Mouse (Mus musculus) hindbrain, embryonic 15.5 days (tissue): ENCODE results near the gene Npy4r. TPM values are rescaled to one million over a fixed set of nuclear protein-coding genes. Genes with fewer than 3 reads are reported as not detected.

Source experiments
- ATAC-seq: fragments of 200-750 bp; cut with Nextera tagmentation; 2 replicates; pipeline ENCODE4 v1.8.0; 2017; ENCODE audit warnings: low read depth, moderate number of reproducible peaks, moderate TSS enrichment; ENCODE audit not compliant: low FRiP score
- H3K27ac ChIP-seq: fragments of 300-500 bp; sonication (generic); replicated peaks from 2 replicates; pipeline ENCODE4 v1.5.1; 2015; ENCODE audit warnings: mild to moderate bottlenecking, inconsistent platforms
- H3K27me3 ChIP-seq: fragments of 300-500 bp; sonication (generic); 2 replicates; pipeline ENCODE4 v1.6.1; 2015; ENCODE audit warnings: control low read depth, inconsistent platforms
- H3K36me3 ChIP-seq: fragments of 300-500 bp; sonication (generic); 2 replicates; pipeline ENCODE4 v1.6.1; 2015; ENCODE audit warnings: control low read depth, inconsistent platforms
- H3K4me1 ChIP-seq: fragments of 300-500 bp; sonication (generic); replicated peaks from 2 replicates; pipeline ENCODE4 v1.6.1; 2015; ENCODE audit warnings: control low read depth, inconsistent platforms
- H3K4me2 ChIP-seq: fragments of 300-500 bp; sonication (generic); 2 replicates; pipeline ENCODE4 v1.6.1; 2015; ENCODE audit warnings: moderate library complexity, mild to moderate bottlenecking, inconsistent platforms
- H3K4me3 ChIP-seq: fragments of 300-500 bp; sonication (generic); 2 replicates; pipeline ENCODE4 v1.5.1; 2015; ENCODE audit warnings: mild to moderate bottlenecking, inconsistent platforms
- H3K9ac ChIP-seq: fragments of 300-500 bp; sonication (generic); 2 replicates; pipeline ENCODE4 v1.6.1; 2015; ENCODE audit warnings: inconsistent platforms
- H3K9me3 ChIP-seq: fragments of 300-500 bp; sonication (generic); 2 replicates; pipeline ENCODE4 v1.6.1; 2016; ENCODE audit warnings: control low read depth, inconsistent platforms
- WGBS: fragments of 180-500 bp; shearing (Covaris S2); methylation state at CpG from one replicate; pipeline ENCODE4 v1.1.7; 2015; 5-methylcytosine and 5-hydroxymethylcytosine counted together
- polyA plus RNA-seq: library from polyadenylated mRNA; unstranded; fragments of >200 nt; fragmentation: Nextera tagmentation; extraction: Ambion mirVana; gene quantifications from 2 replicates; pipeline ENCODE4 v1.2.1, GENCODE M21; 2015

The Npy4r gene
- polyA plus RNA-seq, 1 experiment from 2014 or later, result 0.22 TPM

- ATAC-seq, result peak; percentile 67; the same call in 1 of the 2 replicates
- WGBS, result 62% methylated on average over 9 of the region's 9 CpGs
- H3K36me3 ChIP-seq, result no peaks in the 10 kb centered on the region
Measured at GRCm38 (mm10) chr14:34154601-34155337, 2.5 kb upstream of the Npy4r start.

DNA sequence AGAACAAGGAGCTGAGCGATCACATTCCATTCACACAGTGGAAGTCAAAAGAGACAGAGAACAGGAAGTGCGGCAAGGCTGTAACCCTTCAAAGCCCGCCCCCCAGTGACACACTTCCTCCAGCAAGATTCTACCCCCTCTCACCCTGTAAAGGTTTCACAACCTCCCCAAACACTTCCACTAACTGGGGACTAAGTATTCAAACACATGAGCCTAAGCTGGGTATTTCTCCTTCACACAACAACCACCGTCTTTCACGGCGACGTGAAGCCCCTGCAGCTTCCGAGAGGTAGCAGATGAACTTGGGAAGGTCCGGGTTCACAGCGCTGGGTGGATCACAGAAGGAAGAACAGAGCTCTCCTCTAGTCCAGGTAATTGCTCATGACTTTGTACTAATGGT lies 9.4 kb downstream of the Npy4r start:
- no peak for ATAC-seq
- H3K4me1 ChIP-seq, result no peaks in the 10 kb centered on the region
- no peak overlapping the region for H3K4me3 ChIP-seq
- H3K4me2 ChIP-seq, result no peak overlapping the region
- no peak overlapping the region for H3K9ac ChIP-seq
- no peaks in the 10 kb centered on the region for H3K36me3 ChIP-seq
- H3K27me3 ChIP-seq, result no peaks in the 10 kb centered on the region
- 94% methylated on average over 10 of the region's 10 CpGs for WGBS
- H3K9me3 ChIP-seq, result no peaks in the 10 kb centered on the region
- no peak overlapping the region for H3K27ac ChIP-seq

More at GRCm38 (mm10) chr14:34154601-34155337, 2.5 kb upstream of the Npy4r start:
- no peak overlapping the region for H3K4me3 ChIP-seq
- H3K27ac ChIP-seq, result no peak overlapping the region
- peaks cover 15% of the 10 kb centered on the region for H3K4me1 ChIP-seq
- no peaks in the 10 kb centered on the region for H3K27me3 ChIP-seq
- H3K9ac ChIP-seq, result no peak overlapping the region
- H3K4me2 ChIP-seq, result no peak overlapping the region
- H3K9me3 ChIP-seq, result no peaks in the 10 kb centered on the region

DNA sequence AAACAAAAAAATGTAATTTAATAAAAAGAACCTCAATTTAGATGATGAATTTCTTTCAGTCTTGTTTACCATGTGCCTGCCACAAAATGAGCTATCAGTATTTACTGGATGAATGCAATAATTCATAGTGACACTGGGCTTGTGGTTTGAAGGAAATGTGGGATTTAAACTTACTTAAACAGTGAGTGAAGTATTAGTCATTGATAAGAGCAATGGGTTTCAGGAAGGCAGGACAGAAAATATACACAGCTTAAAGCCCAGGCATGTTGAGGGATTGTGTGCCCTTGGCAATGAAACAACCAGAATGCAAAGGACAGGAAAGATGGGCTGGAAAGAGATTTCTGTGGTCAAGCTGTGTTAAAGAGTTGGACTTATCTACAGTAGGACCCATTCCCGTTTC lies 10.0 kb downstream of the Npy4r start:
- Histone ChIP-seq H3K4me1 (no peaks in the 10 kb centered on the region), H3K9me3 (no peaks in the 10 kb centered on the region), H3K9ac (no peak overlapping the region), H3K4me3 (no peak overlapping the region), H3K27ac (no peak overlapping the region), H3K36me3 (no peaks in the 10 kb centered on the region), H3K27me3 (no peaks in the 10 kb centered on the region), H3K4me2 (no peak overlapping the region)
- no peak for ATAC-seq
- 84% methylated on average over 1 of the region's 1 CpGs for WGBS

- WGBS, result 78% methylated on average over 15 of the region's 15 CpGs
- no peak for ATAC-seq
- no peak overlapping the region for H3K4me3 ChIP-seq
Measured at GRCm38 (mm10) chr14:34139671-34140664, 12.3 kb downstream of the Npy4r start.

DNA sequence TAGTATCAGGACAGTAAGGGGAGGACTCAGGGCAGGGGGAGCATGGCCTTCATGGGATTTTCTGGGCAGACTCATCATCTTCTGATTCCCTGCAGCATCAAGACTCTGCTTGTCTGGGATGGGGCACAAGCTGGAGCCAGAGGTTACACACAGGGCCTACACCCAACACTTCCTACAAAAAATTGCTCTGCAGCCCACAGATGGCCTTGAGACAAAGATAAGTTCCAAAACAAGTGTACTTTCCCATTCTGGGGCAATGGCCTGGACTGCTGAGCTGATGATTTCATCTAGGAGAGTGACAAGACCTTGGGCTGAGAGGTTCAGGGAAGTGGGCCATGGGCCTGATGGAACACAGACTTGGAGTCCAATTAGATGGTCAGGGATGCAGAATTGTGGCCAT lies 16.9 kb downstream of the Npy4r start:
- Histone ChIP-seq H3K4me1 (no peaks in the 10 kb centered on the region), H3K36me3 (no peaks in the 10 kb centered on the region), H3K9ac (no peak overlapping the region), H3K27me3 (no peaks in the 10 kb centered on the region), H3K9me3 (no peaks in the 10 kb centered on the region), H3K27ac (no peak overlapping the region), H3K4me3 (no peak overlapping the region), H3K4me2 (no peak overlapping the region)
- ATAC-seq, result no peak

More at GRCm38 (mm10) chr14:34139671-34140664, 12.3 kb downstream of the Npy4r start:
- no peaks in the 10 kb centered on the region for H3K9me3 ChIP-seq
- H3K36me3 ChIP-seq, result no peaks in the 10 kb centered on the region
- H3K27ac ChIP-seq, result no peak overlapping the region
- no peaks in the 10 kb centered on the region for H3K27me3 ChIP-seq
- no peaks in the 10 kb centered on the region for H3K4me1 ChIP-seq
- no peak overlapping the region for H3K9ac ChIP-seq
- H3K4me2 ChIP-seq, result no peak overlapping the region

- Histone ChIP-seq H3K9me3 (no peaks in the 10 kb centered on the region), H3K4me2 (no peak overlapping the region), H3K9ac (no peak overlapping the region), H3K36me3 (no peaks in the 10 kb centered on the region), H3K4me1 (no peaks in the 10 kb centered on the region), H3K4me3 (no peak overlapping the region), H3K27ac (no peak overlapping the region), H3K27me3 (no peaks in the 10 kb centered on the region)
- ATAC-seq, result 0 out of 2 replicates have a peak, but pooled peaks have one; percentile 27
- WGBS, result 66% methylated on average over 6 of the region's 6 CpGs
Measured at GRCm38 (mm10) chr14:34131216-34131615, 21.1 kb downstream of the Npy4r start.

DNA sequence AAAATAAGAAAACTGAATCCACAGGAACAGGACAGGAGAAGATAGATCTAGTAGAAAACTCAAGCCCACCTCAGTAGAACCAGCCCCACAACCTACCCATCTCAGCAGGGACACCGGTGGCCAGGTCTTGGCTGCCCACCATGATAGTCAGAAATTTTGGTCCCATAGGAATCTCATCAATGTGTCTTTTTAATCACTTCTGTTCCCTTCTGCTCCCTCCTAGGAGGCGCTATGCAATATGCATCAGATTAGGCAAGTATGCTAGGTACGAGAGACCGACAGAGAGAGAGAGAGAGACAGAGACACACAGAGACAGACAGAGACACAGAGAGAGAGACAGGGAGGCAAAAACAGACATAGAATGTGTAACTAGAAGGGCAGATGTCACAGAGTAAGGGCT lies 30.6 kb downstream of the Npy4r start:
- Histone ChIP-seq H3K9ac (no peak overlapping the region), H3K36me3 (no peaks in the 10 kb centered on the region), H3K4me3 (no peak overlapping the region), H3K4me2 (no peak overlapping the region), H3K27me3 (no peaks in the 10 kb centered on the region), H3K27ac (no peak overlapping the region), H3K4me1 (no peaks in the 10 kb centered on the region), H3K9me3 (no peaks in the 10 kb centered on the region)
- ATAC-seq, result no peak
- WGBS, result 95% methylated on average over 4 of the region's 4 CpGs

- ATAC-seq, result no peak
- 94% methylated on average over 3 of the region's 3 CpGs for WGBS
- H3K9me3 ChIP-seq, result no peaks in the 10 kb centered on the region
Measured at GRCm38 (mm10) chr14:34120923-34121351, 31.4 kb downstream of the Npy4r start.

GRCm38 (mm10) chr14:34120016-34120910 lies 32.0 kb downstream of the Npy4r start:
- Histone ChIP-seq H3K9me3 (no peaks in the 10 kb centered on the region), H3K4me2 (no peak overlapping the region), H3K36me3 (no peaks in the 10 kb centered on the region), H3K4me1 (no peaks in the 10 kb centered on the region), H3K27ac (no peak overlapping the region), H3K9ac (no peak overlapping the region), H3K27me3 (no peaks in the 10 kb centered on the region), H3K4me3 (no peak overlapping the region)
- no peak for ATAC-seq
- WGBS, result 73% methylated on average over 12 of the region's 12 CpGs

More at GRCm38 (mm10) chr14:34120923-34121351, 31.4 kb downstream of the Npy4r start:
- no peaks in the 10 kb centered on the region for H3K27me3 ChIP-seq
- H3K36me3 ChIP-seq, result no peaks in the 10 kb centered on the region
- H3K27ac ChIP-seq, result no peak overlapping the region
- H3K4me1 ChIP-seq, result no peaks in the 10 kb centered on the region
- no peak overlapping the region for H3K4me3 ChIP-seq
- no peak overlapping the region for H3K9ac ChIP-seq
- no peak overlapping the region for H3K4me2 ChIP-seq

GRCm38 (mm10) chr14:34119046-34119723 lies 33.1 kb downstream of the Npy4r start:
- Histone ChIP-seq H3K27ac (no peak overlapping the region), H3K9me3 (no peaks in the 10 kb centered on the region), H3K9ac (no peak overlapping the region), H3K4me2 (no peak overlapping the region), H3K27me3 (no peaks in the 10 kb centered on the region), H3K36me3 (no peaks in the 10 kb centered on the region), H3K4me3 (no peak overlapping the region), H3K4me1 (no peaks in the 10 kb centered on the region)
- no peak for ATAC-seq
- 84% methylated on average over 7 of the region's 7 CpGs for WGBS

DNA sequence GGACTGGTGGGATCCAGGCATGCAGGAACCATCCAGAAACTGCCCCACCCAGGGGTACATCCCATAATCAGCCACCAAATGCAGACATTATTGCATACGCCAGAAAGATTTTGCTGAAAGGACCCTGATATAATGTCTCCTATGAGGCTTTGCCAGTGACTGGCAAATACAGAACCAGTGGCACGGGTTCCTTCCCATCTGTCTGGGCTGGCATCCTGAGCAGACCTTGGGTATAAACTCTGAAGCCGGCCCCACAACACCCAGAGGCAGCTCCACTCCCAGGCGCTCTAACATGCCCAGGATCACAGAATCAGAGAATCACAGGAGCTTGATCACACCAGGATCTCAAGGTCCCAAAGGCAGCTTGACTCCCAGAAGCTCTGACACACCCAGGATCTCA lies 38.0 kb downstream of the Npy4r start:
- H3K4me2 ChIP-seq, result no peak overlapping the region
- no peaks in the 10 kb centered on the region for H3K27me3 ChIP-seq
- no peak for ATAC-seq
- H3K9ac ChIP-seq, result no peak overlapping the region
- no peaks in the 10 kb centered on the region for H3K4me1 ChIP-seq
- H3K4me3 ChIP-seq, result no peak overlapping the region
- H3K27ac ChIP-seq, result no peak overlapping the region
- H3K36me3 ChIP-seq, result no peaks in the 10 kb centered on the region
- H3K9me3 ChIP-seq, result no peaks in the 10 kb centered on the region
- 88% methylated on average over 4 of the region's 4 CpGs for WGBS
